Mouse (Mus musculus) forebrain, embryonic 14.5 days (tissue): Measurements from ENCODE around the gene Arhgap40. TPM values are rescaled to one million over a fixed set of nuclear protein-coding genes. Genes with fewer than 3 reads are reported as not detected.

Experiments
- ATAC-seq: fragments of 200-750 bp; cut with Nextera tagmentation; 2 replicates; pipeline ENCODE4 v1.8.0; 2017; ENCODE audit warnings: mild to moderate bottlenecking, moderate library complexity
- DNase-seq: peaks from one replicate; pipeline ENCODE4 v3.0.0-alpha.2; 2015; ENCODE audit warnings: low spot score
- H3K27ac ChIP-seq: fragments of 300-500 bp; sonication (generic); 2 replicates; pipeline ENCODE4 v1.5.1; 2014; ENCODE audit warnings: low read depth, mild to moderate bottlenecking, control low read depth, low read length, moderate library complexity
- H3K27me3 ChIP-seq: fragments of 300-500 bp; sonication (generic); replicated peaks from 2 replicates; pipeline ENCODE4 v1.6.1; 2014; ENCODE audit warnings: low read length, control low read depth, mixed read lengths; ENCODE audit not compliant: control insufficient read depth, insufficient read depth
- H3K36me3 ChIP-seq: fragments of 300-500 bp; sonication (generic); 2 replicates; pipeline ENCODE4 v1.6.1; 2014; ENCODE audit warnings: low read length, control low read depth; ENCODE audit not compliant: control insufficient read depth, insufficient read depth
- H3K4me1 ChIP-seq: fragments of 300-500 bp; sonication (generic); 2 replicates; pipeline ENCODE4 v1.6.1; 2014; ENCODE audit warnings: antibody characterized with exemption, low read length, control low read depth; ENCODE audit not compliant: control insufficient read depth, insufficient read depth
- H3K4me2 ChIP-seq: fragments of 300-500 bp; sonication (generic); 2 replicates; pipeline ENCODE4 v1.6.1; 2014; ENCODE audit warnings: mild to moderate bottlenecking, control low read depth, low read length
- H3K4me3 ChIP-seq: fragments of 300-500 bp; sonication (generic); 2 replicates; pipeline ENCODE4 v1.5.1; 2014; ENCODE audit warnings: low read depth, low read length, control low read depth
- H3K9ac ChIP-seq: fragments of 300-500 bp; sonication (generic); 2 replicates; pipeline ENCODE4 v1.6.1; 2014; ENCODE audit warnings: mild to moderate bottlenecking, low read length, control low read depth, moderate library complexity
- H3K9me3 ChIP-seq: fragments of 300-500 bp; sonication (generic); replicated peaks from 2 replicates; pipeline ENCODE4 v1.6.1; 2016; ENCODE audit warnings: low read length, control low read depth, mixed read lengths; ENCODE audit not compliant: control insufficient read depth
- WGBS: fragments of 180-500 bp; shearing (Covaris S2); extraction: QIAGEN DNeasy Blood & Tissue Kit; methylation state at CpG from one replicate; pipeline ENCODE4 v1.1.7; 2014; 5-methylcytosine and 5-hydroxymethylcytosine counted together
- polyA plus RNA-seq: library from polyadenylated mRNA; unstranded; fragments of >200 nt; fragmentation: Nextera tagmentation; extraction: Ambion mirVana; gene quantifications from 2 replicates; pipeline ENCODE4 v1.2.1, GENCODE M21; 2014

Arhgap40 gene
- polyA plus RNA-seq = 0.44 and 0.48 TPM in 2 replicates

GRCm38 (mm10) chr2:158512528-158512927 lies at the start of gene Arhgap40:
Arhgap40 (plus strand) TSS chr2:158512796.
- no peak within 1 kb of the TSS for H3K27ac ChIP-seq
- DNase-seq (no peak), ATAC-seq (no peak)
- H3K27me3 ChIP-seq = no peaks in the 10 kb centered on the region
- H3K9me3 ChIP-seq = no peaks in the 10 kb centered on the region
- no peak within 1 kb of the TSS for H3K4me3 ChIP-seq
- no peak within 1 kb of the TSS for H3K4me2 ChIP-seq
- no peaks in the 10 kb centered on the region for H3K4me1 ChIP-seq
- no peaks in the 10 kb centered on the region for H3K36me3 ChIP-seq
- H3K9ac ChIP-seq = no peak within 1 kb of the TSS
- 87% methylated on average over 10 of the region's 10 CpGs for WGBS

- Histone ChIP-seq H3K4me2 (no peak overlapping the region), H3K27ac (no peak overlapping the region), H3K27me3 (no peaks in the 10 kb centered on the region), H3K4me1 (no peaks in the 10 kb centered on the region), H3K4me3 (no peak overlapping the region), H3K36me3 (peaks cover 64% of the 10 kb centered on the region), H3K9ac (no peak overlapping the region), H3K9me3 (no peaks in the 10 kb centered on the region)
- no peak for ATAC-seq
- WGBS = 83% methylated on average over 1 of the region's 1 CpGs
- DNase-seq = no peak
These were observed 38.4 kb upstream of the Arhgap40 start for GRCm38 (mm10) chr2:158474159-158474558.

- peaks cover 75% of the 10 kb centered on the region for H3K36me3 ChIP-seq
- H3K4me3 ChIP-seq = no peak overlapping the region
- WGBS = 82% methylated on average over 3 of the region's 3 CpGs
- no peaks in the 10 kb centered on the region for H3K27me3 ChIP-seq
- no peaks in the 10 kb centered on the region for H3K9me3 ChIP-seq
- no peak overlapping the region for H3K4me2 ChIP-seq
- H3K4me1 ChIP-seq = no peaks in the 10 kb centered on the region
- H3K9ac ChIP-seq = no peak overlapping the region
- H3K27ac ChIP-seq = no peak overlapping the region
- ATAC-seq (no peak), DNase-seq (no peak)
These were observed 35.0 kb upstream of the Arhgap40 start for GRCm38 (mm10) chr2:158477640-158478039.

GRCm38 (mm10) chr2:158498457-158498856 lies 14.1 kb upstream of the Arhgap40 start:
- H3K4me3 ChIP-seq = no peak overlapping the region
- H3K27me3 ChIP-seq = no peaks in the 10 kb centered on the region
- H3K4me1 ChIP-seq = no peaks in the 10 kb centered on the region
- H3K9ac ChIP-seq = no peak overlapping the region
- no peak overlapping the region for H3K27ac ChIP-seq
- H3K4me2 ChIP-seq = no peak overlapping the region
- no peak for DNase-seq
- peaks cover 57% of the 10 kb centered on the region for H3K36me3 ChIP-seq
- no peaks in the 10 kb centered on the region for H3K9me3 ChIP-seq
- ATAC-seq = no peak
- WGBS = 91% methylated on average over 5 of the region's 5 CpGs

GRCm38 (mm10) chr2:158501836-158502812 lies 10.5 kb upstream of the Arhgap40 start, which contains the start of gene Adig:
Adig (plus strand) TSS chr2:158502612.
- no peak for DNase-seq
- ATAC-seq = no peak
- 82% methylated on average over 11 of the region's 11 CpGs for WGBS
- Histone ChIP-seq H3K4me3 (no peak within 1 kb of the TSS), H3K36me3 (peaks cover 22% of the 10 kb centered on the region), H3K27me3 (no peaks in the 10 kb centered on the region), H3K9me3 (no peaks in the 10 kb centered on the region), H3K27ac (no peak within 1 kb of the TSS), H3K4me2 (no peak within 1 kb of the TSS), H3K9ac (no peak within 1 kb of the TSS), H3K4me1 (no peaks in the 10 kb centered on the region)

GRCm38 (mm10) chr2:158503226-158503625 lies 9.4 kb upstream of the Arhgap40 start:
- Histone ChIP-seq H3K4me1 (no peaks in the 10 kb centered on the region), H3K9ac (no peak overlapping the region), H3K4me3 (no peak overlapping the region), H3K27me3 (no peaks in the 10 kb centered on the region), H3K27ac (no peak overlapping the region), H3K36me3 (peaks cover 12% of the 10 kb centered on the region), H3K4me2 (no peak overlapping the region), H3K9me3 (no peaks in the 10 kb centered on the region)
- DNase-seq (no peak), ATAC-seq (no peak)
- WGBS = 81% methylated on average over 7 of the region's 7 CpGs

GRCm38 (mm10) chr2:158503671-158504070 lies 8.9 kb upstream of the Arhgap40 start:
- Histone ChIP-seq H3K9me3 (no peaks in the 10 kb centered on the region), H3K36me3 (peaks cover 7% of the 10 kb centered on the region), H3K4me2 (no peak overlapping the region), H3K4me3 (no peak overlapping the region), H3K27me3 (no peaks in the 10 kb centered on the region), H3K4me1 (no peaks in the 10 kb centered on the region), H3K27ac (no peak overlapping the region), H3K9ac (no peak overlapping the region)
- 70% methylated on average over 4 of the region's 4 CpGs for WGBS
- no peak for DNase-seq
- no peak for ATAC-seq

- no peaks in the 10 kb centered on the region for H3K9me3 ChIP-seq
- H3K4me1 ChIP-seq = no peaks in the 10 kb centered on the region
- ATAC-seq (no peak), DNase-seq (no peak)
- no peak overlapping the region for H3K4me3 ChIP-seq
- 92% methylated on average over 5 of the region's 5 CpGs for WGBS
- no peaks in the 10 kb centered on the region for H3K27me3 ChIP-seq
- no peak overlapping the region for H3K9ac ChIP-seq
- H3K27ac ChIP-seq = no peak overlapping the region
- no peaks in the 10 kb centered on the region for H3K36me3 ChIP-seq
- H3K4me2 ChIP-seq = no peak overlapping the region
These were observed 6.1 kb upstream of the Arhgap40 start for GRCm38 (mm10) chr2:158506475-158506874.

- Histone ChIP-seq H3K4me2 (no peak overlapping the region), H3K27me3 (no peaks in the 10 kb centered on the region), H3K36me3 (no peaks in the 10 kb centered on the region), H3K4me1 (no peaks in the 10 kb centered on the region), H3K27ac (no peak overlapping the region), H3K9me3 (no peaks in the 10 kb centered on the region), H3K9ac (no peak overlapping the region), H3K4me3 (no peak overlapping the region)
- WGBS = 95% methylated on average over 10 of the region's 10 CpGs
- DNase-seq (no peak), ATAC-seq (no peak)
These were observed 5.5 kb upstream of the Arhgap40 start for GRCm38 (mm10) chr2:158507046-158507445.
